Mouse (Mus musculus): ENCODE measurements around the gene Nav2.
A peak's percentile ranks its signal among the peaks of the same experiment; 100 is the strongest.

Nav2 gene

GRCm38 (mm10) chr7:49255053-49255452 is 346.5 kb downstream of the Nav2 start:
- DNase-seq, result peak in 1 of 2 experiments; percentile 49

- no peak for DNase-seq
Observed at GRCm38 (mm10) chr7:49257234-49257906, 348.9 kb downstream of the Nav2 start.

GRCm38 (mm10) chr7:49258088-49258487 is 349.6 kb downstream of the Nav2 start:
- DNase-seq, result peak; percentile 16 to 52

- no peak for DNase-seq
Observed at GRCm38 (mm10) chr7:49261941-49262511, 353.5 kb downstream of the Nav2 start.

GRCm38 (mm10) chr7:49266422-49266821 is 357.9 kb downstream of the Nav2 start:
- peak in 1 of 2 experiments; percentile 29 for DNase-seq

- DNase-seq, result no peak
Observed at GRCm38 (mm10) chr7:49267621-49268325, 359.3 kb downstream of the Nav2 start.

- no peak for DNase-seq
Observed at GRCm38 (mm10) chr7:49268401-49268921, 359.9 kb downstream of the Nav2 start.

- no peak for DNase-seq
Observed at GRCm38 (mm10) chr7:49270855-49271254, 362.3 kb downstream of the Nav2 start.

GRCm38 (mm10) chr7:49272445-49273439 is 364.2 kb downstream of the Nav2 start:
- DNase-seq, result peak; percentile 71 to 87

- DNase-seq, result no peak
Observed at GRCm38 (mm10) chr7:49273907-49274656, 365.6 kb downstream of the Nav2 start.

GRCm38 (mm10) chr7:49274676-49275075 is 366.2 kb downstream of the Nav2 start:
- DNase-seq, result no peak

- no peak for DNase-seq
Observed at GRCm38 (mm10) chr7:49276163-49276562, 367.6 kb downstream of the Nav2 start.

- no peak for DNase-seq
Observed at GRCm38 (mm10) chr7:49277685-49278084, 369.2 kb downstream of the Nav2 start.

GRCm38 (mm10) chr7:49278531-49278930 is 370.0 kb downstream of the Nav2 start:
- DNase-seq, result no peak

- DNase-seq, result no peak
Observed at GRCm38 (mm10) chr7:49280427-49280826, 371.9 kb downstream of the Nav2 start.

GRCm38 (mm10) chr7:49282446-49282845 is 373.9 kb downstream of the Nav2 start:
- DNase-seq, result no peak

GRCm38 (mm10) chr7:49283507-49284361 is 375.2 kb downstream of the Nav2 start:
- DNase-seq, result peak; percentile 45 to 71

- DNase-seq, result no peak
Observed at GRCm38 (mm10) chr7:49288186-49288585, 379.7 kb downstream of the Nav2 start.

- DNase-seq, result peak; percentile 27 to 39
Observed at GRCm38 (mm10) chr7:49290308-49290707, 381.8 kb downstream of the Nav2 start.

GRCm38 (mm10) chr7:49291208-49291892 is 382.8 kb downstream of the Nav2 start:
- no peak for DNase-seq

Data from kidney, postnatal 36 days (tissue).